Mouse (Mus musculus) embryo, embryonic 11.5 days (tissue): ENCODE measurements at regions not wholly inside any gene's neighbourhood (a gene's known extent, or its start where the extent isn't known, plus 50 kb on each side); places are given as distances from the start of the nearest gene placed in this dataset.
"Not testable (repeated sequence)": the region's sequence is repeated elsewhere in the genome, so short reads cannot be mapped to it uniquely, and the experiment has no call there.

Source experiments
- DNase-seq: peaks from one replicate; pipeline ENCODE4 v3.0.0-alpha.2; 2012; ENCODE audit warnings: low read depth, low spot score

DNA sequence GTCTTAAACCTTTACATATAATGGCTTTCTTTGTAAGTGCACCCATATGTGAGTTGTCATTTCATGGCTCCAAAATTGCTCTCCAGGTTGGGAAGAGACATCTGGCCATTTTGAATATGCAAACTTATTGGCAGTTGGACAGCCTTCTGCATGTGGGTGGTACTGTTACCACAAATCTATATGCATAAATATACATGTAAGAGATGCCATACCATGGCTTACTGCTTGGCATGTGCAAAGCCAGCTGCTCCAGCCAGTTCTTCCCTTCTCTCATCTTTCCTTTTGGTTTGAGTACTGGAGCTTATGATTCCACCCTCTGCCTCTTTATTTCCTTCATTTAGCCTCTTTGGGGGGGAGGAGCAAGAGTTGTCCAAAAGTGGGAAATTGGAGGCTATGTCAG is 312.7 kb downstream of the Plekhb2 start:
- DNase-seq: no peak

DNA sequence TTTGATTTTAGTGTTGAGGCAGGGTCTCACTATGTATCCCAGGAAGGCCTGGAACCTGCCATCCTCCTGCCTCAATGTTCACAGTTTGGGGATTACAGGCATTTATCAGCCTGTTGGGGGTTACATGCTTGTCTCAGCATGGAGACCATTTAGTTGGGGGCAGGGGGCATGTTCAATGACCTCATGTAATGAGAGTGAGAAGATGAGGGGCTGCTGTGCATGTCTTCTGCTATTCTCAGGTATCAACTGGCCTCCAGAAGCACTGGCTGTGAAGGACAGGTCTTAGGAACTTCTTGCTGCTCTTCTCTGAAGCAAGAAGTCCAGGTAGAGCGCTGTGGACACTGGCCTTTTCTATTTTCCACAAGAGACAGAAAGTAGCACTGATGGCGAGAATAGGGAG is 350.9 kb downstream of the Plekhb2 start:
- no peak for DNase-seq

- no peak for DNase-seq
These were observed 351.5 kb downstream of the Plekhb2 start for GRCm38 (mm10) chr1:35201083-35201879.

GRCm38 (mm10) chr1:35201880-35202220 is 352.1 kb downstream of the Plekhb2 start:
- DNase-seq: no peak

- no peak for DNase-seq
These were observed 352.8 kb downstream of the Plekhb2 start for GRCm38 (mm10) chr1:35202551-35202950.

DNA sequence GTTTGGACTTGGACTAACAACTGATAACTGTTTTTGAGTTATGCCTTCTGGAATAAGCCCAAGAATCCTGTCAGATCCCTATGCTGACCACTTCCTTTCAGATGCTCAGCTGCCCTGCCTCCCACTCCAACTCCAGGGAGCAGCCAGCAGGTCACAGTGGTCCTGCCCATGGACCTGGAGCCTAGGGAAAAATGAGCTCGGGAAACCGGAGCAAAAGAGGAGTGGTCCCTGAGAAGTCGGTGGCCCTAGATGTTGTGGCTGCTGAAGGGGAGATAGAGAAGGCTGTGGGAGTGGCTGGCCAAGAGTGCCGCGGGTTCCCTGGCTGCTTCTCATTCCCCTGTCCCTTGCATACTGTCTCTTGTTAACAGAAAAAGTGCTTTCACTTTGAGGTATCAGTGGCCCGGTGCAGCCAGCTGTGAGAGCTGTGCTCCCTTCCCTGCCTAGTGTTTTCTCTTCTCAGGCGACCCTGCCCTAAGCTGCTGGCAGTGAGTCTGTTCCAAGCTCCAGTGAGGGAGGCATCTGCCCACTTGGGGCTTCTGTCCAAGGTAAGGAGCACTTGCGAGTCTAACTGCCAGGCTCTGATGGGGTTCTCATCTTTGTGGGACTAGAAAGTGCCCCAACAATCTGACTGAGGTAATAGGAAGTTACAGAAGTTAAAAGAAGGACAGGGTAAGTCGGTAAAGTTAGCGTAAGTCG is 357.2 kb downstream of the Plekhb2 start:
- DNase-seq: no peak

- no peak for DNase-seq
These were observed 362.5 kb downstream of the Plekhb2 start for GRCm38 (mm10) chr1:35212111-35212891.

- DNase-seq: no peak
These were observed 364.1 kb downstream of the Plekhb2 start for GRCm38 (mm10) chr1:35213875-35214274.

- DNase-seq: no peak
These were observed 366.6 kb downstream of the Plekhb2 start for GRCm38 (mm10) chr1:35216411-35216810.

GRCm38 (mm10) chr1:35220215-35220614 is 370.4 kb downstream of the Plekhb2 start:
- DNase-seq: not testable (repeated sequence)

GRCm38 (mm10) chr1:35220751-35221150 is 371.0 kb downstream of the Plekhb2 start:
- no peak for DNase-seq

- DNase-seq: no peak
These were observed 382.8 kb downstream of the Plekhb2 start for GRCm38 (mm10) chr1:35232592-35232991.

DNA sequence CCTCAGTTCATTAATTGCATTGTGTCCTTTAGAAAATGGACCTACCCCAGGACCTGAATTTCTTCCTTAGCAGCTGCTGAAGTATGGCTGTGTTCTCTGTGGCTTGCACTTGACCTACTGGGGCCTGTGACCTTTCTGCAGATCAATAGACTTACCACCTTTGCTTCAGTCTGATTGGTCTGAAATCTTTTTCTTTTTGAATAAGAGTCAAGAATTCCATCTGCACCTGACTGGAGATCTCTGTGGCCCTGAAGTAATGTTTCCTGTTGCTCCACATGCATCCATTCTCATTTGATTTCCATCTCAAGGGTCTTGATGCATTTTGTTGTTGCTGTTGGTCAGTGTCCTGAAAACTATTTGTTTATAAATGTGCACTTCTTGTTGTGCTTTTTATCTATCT is 388.4 kb downstream of the Plekhb2 start:
- DNase-seq: no peak

DNA sequence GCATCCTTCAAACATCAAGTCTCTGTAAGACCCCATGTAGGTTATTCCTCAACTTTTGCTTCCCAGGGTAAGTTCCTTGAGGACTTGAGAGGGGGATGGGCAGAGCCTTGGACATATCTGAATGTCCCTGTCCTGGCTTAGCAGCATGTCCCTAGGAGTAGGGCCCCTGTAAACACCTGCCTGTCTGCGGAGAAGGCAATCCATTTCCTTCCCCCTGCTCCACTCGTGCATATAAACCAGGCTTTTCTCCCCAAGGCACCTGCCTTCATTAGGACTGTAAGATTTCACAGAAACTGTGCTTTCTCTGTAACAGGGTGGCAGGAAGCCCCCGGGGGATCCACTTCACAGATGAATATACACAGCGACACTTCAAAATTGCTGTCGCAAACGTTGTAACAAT is 393.1 kb downstream of the Plekhb2 start:
- DNase-seq: no peak

DNA sequence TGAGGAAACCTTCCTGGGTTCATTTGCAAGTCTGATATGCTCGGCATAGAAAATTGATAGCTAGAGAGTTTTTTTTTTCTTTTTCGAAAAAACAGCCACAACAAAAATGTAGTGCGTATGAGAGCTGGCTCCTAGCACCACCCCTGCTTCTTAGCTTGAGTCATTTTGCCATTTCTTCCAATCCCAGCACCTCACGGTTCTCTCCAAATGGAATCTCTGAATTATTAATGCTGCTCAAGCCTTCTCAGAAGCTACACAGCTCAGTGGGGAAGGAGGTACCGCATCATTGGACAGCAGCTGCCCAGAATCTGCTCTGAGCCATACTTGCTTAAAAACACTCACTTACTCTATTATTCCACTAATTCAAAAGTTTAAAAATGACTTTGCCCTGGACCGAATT is 393.6 kb downstream of the Plekhb2 start:
- no peak for DNase-seq

GRCm38 (mm10) chr1:35265125-35265524 is 415.3 kb downstream of the Plekhb2 start:
- no peak for DNase-seq

GRCm38 (mm10) chr1:35266626-35267025 is 416.9 kb downstream of the Plekhb2 start:
- DNase-seq: no peak

DNA sequence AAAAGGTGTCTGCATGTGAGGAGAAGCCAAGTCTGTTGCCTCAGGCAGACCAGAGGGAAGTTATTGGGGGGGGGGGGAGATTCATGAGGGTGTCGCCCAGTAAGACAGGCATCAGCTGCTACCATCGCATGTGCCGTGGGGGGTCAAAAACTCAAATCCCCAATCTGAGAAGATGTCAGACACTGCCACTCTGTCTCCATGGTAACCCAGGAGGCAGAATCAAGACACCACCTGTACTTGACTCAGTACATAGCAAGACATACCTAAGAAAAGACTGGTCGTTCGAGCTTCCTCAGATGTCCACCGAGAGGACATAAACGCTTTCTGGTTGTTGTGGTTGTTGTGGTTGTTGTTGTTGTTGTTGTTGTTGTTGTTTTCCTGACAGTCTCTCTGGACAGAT is 418.1 kb downstream of the Plekhb2 start:
- no peak for DNase-seq

DNA sequence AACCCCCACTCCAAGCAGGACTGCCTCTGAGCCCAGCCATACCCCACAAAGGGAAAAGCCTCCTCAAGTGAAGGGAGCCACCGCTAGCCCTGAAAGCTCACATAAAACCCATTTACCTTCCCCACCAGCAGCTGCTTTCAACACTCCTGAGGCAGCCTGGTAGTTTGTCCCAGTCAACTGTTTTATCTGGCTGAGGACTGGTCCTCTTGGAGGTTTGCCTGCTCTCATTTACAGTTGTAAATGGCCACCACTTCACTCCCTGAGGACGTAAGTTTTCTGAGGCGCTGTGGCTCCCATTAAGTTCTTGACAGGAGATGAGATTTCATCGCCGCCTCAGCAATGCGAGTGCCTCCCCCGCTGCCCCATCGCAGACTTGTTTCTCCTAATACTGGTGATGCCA is 425.2 kb downstream of the Plekhb2 start:
- DNase-seq: no peak
